ENCODE assay signal across 23 mouse cellular contexts in the genomic region with DNA sequence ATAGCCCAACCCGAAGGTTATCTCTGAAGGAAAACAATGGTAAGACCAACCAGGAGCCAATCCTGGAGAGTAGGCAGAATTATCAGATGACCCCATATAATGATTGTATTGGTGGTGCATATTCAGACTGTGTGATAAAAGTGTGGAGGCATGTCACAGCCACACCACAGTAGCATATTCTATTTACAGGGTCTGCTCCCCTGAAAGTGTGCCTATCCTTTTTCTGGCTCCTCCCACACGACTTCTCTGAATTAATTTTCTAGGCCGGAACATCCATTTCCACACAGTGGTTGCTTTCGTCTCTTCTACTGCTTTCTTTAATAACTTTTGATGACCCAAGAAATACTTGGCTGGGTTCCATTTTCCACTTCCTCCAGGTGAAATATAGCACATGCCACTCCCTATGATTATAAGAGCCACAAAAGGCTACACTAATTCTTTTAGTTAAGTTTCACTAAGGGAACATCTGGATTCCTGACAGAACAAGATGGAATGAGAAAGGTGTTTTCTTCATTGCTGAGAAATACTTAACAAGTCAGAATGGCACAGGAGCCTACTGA. TPM values are rescaled to one million over a fixed set of nuclear protein-coding genes. Genes with fewer than 3 reads are reported as not detected.
DNase-seq lines count a peak whose midpoint lies in the region; ATAC-seq and TF ChIP-seq lines count a peak whose summit lies in the region.
"Had no signal": no experiment of that assay in that cellular context is flagged by ENCODE, and none has a peak within 500 bp of the region (broad histone marks: within the 10 kb centered on the region; RNA-seq: fewer than 3 reads in every experiment).

No protein-coding gene starts in this region.

- no peaks in the 10 kb centered on the region for H3K9me3 ChIP-seq in lung, postnatal 0 days (ENCODE audit: low read length)
- H3K9me3 ChIP-seq in intestine, postnatal 0 days (ENCODE audit: control insufficient read depth), result no peaks in the 10 kb centered on the region
- no peaks in the 10 kb centered on the region for H3K9me3 ChIP-seq in forebrain, embryonic 12.5 days
- H3K9me3 ChIP-seq: forebrain, embryonic 10.5 days; heart, embryonic 15.5 days; kidney, embryonic 15.5 days; limb, embryonic 13.5 days; liver, embryonic 12.5 days; midbrain, embryonic 12.5 days had no signal

- no peaks in the 10 kb centered on the region for H3K27me3 ChIP-seq in lung, postnatal 0 days (replicated peaks; ENCODE audit: insufficient read depth, low read length)
- no peaks in the 10 kb centered on the region for H3K27me3 ChIP-seq in intestine, postnatal 0 days (replicated peaks; ENCODE audit: control insufficient read depth, insufficient read depth, low read length)
- no peaks in the 10 kb centered on the region for H3K27me3 ChIP-seq in forebrain, embryonic 12.5 days
- H3K27me3 ChIP-seq: heart, embryonic 15.5 days; kidney, embryonic 15.5 days; limb, embryonic 13.5 days; liver, embryonic 12.5 days; midbrain, embryonic 12.5 days had no signal

- H3K4me1 ChIP-seq in lung, postnatal 0 days (ENCODE audit: insufficient read depth, low read depth, low read length), result no peaks in the 10 kb centered on the region
- H3K4me1 ChIP-seq in intestine, postnatal 0 days (replicated peaks; ENCODE audit: control insufficient read depth, insufficient read depth, low read length), result no peaks in the 10 kb centered on the region
- H3K4me1 ChIP-seq in forebrain, embryonic 12.5 days, result peaks cover 6% of the 10 kb centered on the region
- H3K4me1 ChIP-seq: forebrain, embryonic 10.5 days; heart, embryonic 15.5 days; kidney, embryonic 15.5 days; limb, embryonic 13.5 days had no signal

- peak; percentile 16 for DNase-seq in lung, postnatal 0 days (ENCODE audit: low spot score)
- no peak for DNase-seq in lung, postnatal 10 days
- peak; percentile 19 for DNase-seq in MEL-GATA-1-ER (ENCODE audit: extremely low read depth, low read depth)
- no peak for DNase-seq in urinary bladder, adult 2 months (ENCODE audit: low spot score)
- no peak for DNase-seq in thymus, adult 18-20 months
- DNase-seq: adrenal gland, postnatal 10 days; cerebellum, adult 9-11 months; forebrain, postnatal 0 days; gastrocnemius, postnatal 36 days; heart, postnatal 36 days; kidney, postnatal 36 days; layer of hippocampus, adult 9-11 months; right cerebral cortex, postnatal 25 days; thymus, postnatal 36 days had no signal

- H3K36me3 ChIP-seq in lung, postnatal 0 days (ENCODE audit: insufficient read depth, low read length), result no peaks in the 10 kb centered on the region
- no peaks in the 10 kb centered on the region for H3K36me3 ChIP-seq in intestine, postnatal 0 days (ENCODE audit: control insufficient read depth, insufficient read depth)
- H3K36me3 ChIP-seq in forebrain, embryonic 12.5 days (replicated peaks), result no peaks in the 10 kb centered on the region
- H3K36me3 ChIP-seq: forebrain, embryonic 10.5 days; heart, embryonic 15.5 days; kidney, embryonic 15.5 days; limb, embryonic 13.5 days; liver, embryonic 12.5 days; midbrain, embryonic 12.5 days had no signal

- ATAC-seq in lung, postnatal 0 days, result no peak
- ATAC-seq in intestine, postnatal 0 days, result peak; percentile 73
- ATAC-seq in forebrain, embryonic 12.5 days (ENCODE audit: low FRiP score), result no peak
- ATAC-seq: forebrain, postnatal 0 days; liver, embryonic 12.5 days had no signal

- TF ChIP-seq EP300 in lung, postnatal 0 days (IDR thresholded peaks at IDR 0.05), result no peak

- 60% methylated on average over 4 of the region's 4 CpGs for WGBS in lung, postnatal 0 days
- WGBS in intestine, postnatal 0 days, result 39% methylated on average over 4 of the region's 4 CpGs
- 86% methylated on average over 4 of the region's 4 CpGs for WGBS in forebrain, embryonic 12.5 days

- H3K4me2 ChIP-seq in lung, postnatal 0 days (replicated peaks; ENCODE audit: low read depth, low read length), result no peak overlapping the region
- H3K4me2 ChIP-seq in intestine, postnatal 0 days (replicated peaks; ENCODE audit: low read depth), result no peak overlapping the region
- no peak overlapping the region for H3K4me2 ChIP-seq in forebrain, embryonic 12.5 days
- H3K4me2 ChIP-seq: heart, embryonic 15.5 days; hindbrain, embryonic 14.5 days; kidney, embryonic 15.5 days; limb, embryonic 13.5 days; liver, embryonic 12.5 days; midbrain, embryonic 12.5 days had no signal

- H3K27ac ChIP-seq in lung, postnatal 0 days (ENCODE audit: low read length), result no peak overlapping the region
- no peak overlapping the region for H3K27ac ChIP-seq in intestine, postnatal 0 days (ENCODE audit: low read depth, low read length)
- no peak overlapping the region for H3K27ac ChIP-seq in forebrain, embryonic 12.5 days
- H3K27ac ChIP-seq: forebrain, embryonic 10.5 days; heart, embryonic 15.5 days; hindbrain, embryonic 14.5 days; kidney, embryonic 15.5 days; limb, embryonic 13.5 days; liver, embryonic 12.5 days; midbrain, embryonic 12.5 days had no signal

- H3K4me3 ChIP-seq in lung, postnatal 0 days (ENCODE audit: low read depth, low read length), result no peak overlapping the region
- no peak overlapping the region for H3K4me3 ChIP-seq in intestine, postnatal 0 days (ENCODE audit: low read depth, low read length)
- no peak overlapping the region for H3K4me3 ChIP-seq in forebrain, embryonic 12.5 days (replicated peaks)
- H3K4me3 ChIP-seq: forebrain, embryonic 10.5 days; heart, embryonic 15.5 days; kidney, embryonic 15.5 days; limb, embryonic 13.5 days; liver, embryonic 12.5 days; midbrain, embryonic 12.5 days had no signal

- no peak overlapping the region for H3K9ac ChIP-seq in lung, postnatal 0 days (replicated peaks; ENCODE audit: low read depth)
- H3K9ac ChIP-seq in intestine, postnatal 0 days (ENCODE audit: low read depth, low read length), result no peak overlapping the region
- no peak overlapping the region for H3K9ac ChIP-seq in forebrain, embryonic 12.5 days
- H3K9ac ChIP-seq: forebrain, postnatal 0 days; heart, embryonic 15.5 days; hindbrain, embryonic 14.5 days; kidney, embryonic 15.5 days; limb, embryonic 13.5 days; liver, embryonic 12.5 days; midbrain, embryonic 12.5 days had no signal

- TF ChIP-seq CTCF in lung, postnatal 0 days (IDR thresholded peaks at IDR 0.05), result no peak
- TF ChIP-seq CTCF in intestine, postnatal 0 days (IDR thresholded peaks at IDR 0.05; ENCODE audit: low read depth), result no peak

RNA-seq across cellular contexts. Expression of a gene that starts 10.4 kb away (rescaled TPM):
- polyA plus RNA-seq in lung, postnatal 0 days (2015; fragmentation: Nextera tagmentation; extraction: Ambion mirVana), result 9.4 and 10.9 TPM in 2 replicates
- 6.0 and 6.4 TPM in 2 replicates for polyA plus RNA-seq in intestine, postnatal 0 days (2015; fragmentation: Nextera tagmentation; extraction: Ambion mirVana)
- 11.6 and 11.7 TPM in 2 replicates for polyA plus RNA-seq in urinary bladder, adult 2 months (2012; rRNA removed)
- polyA plus RNA-seq in forebrain, embryonic 12.5 days (2016; fragmentation: Nextera tagmentation; extraction: Ambion mirVana), result 12.2 and 12.8 TPM in 2 replicates

Comparison
In these comparisons a context has a peak if more than half of its experiments do, and no peak if none do; other contexts are left out.
1. DNase-seq: peak in lung, postnatal 0 days (single experiment) and MEL-GATA-1-ER (single experiment); none in lung, postnatal 10 days (single experiment), urinary bladder, adult 2 months (single experiment) and thymus, adult 18-20 months (0 of 2).